Comparison of ENCODE assay signal across 7 mouse cellular contexts in genomic region chr13:80884377-80884983, GRCm38 (mm10). TPM values are rescaled to one million over a fixed set of nuclear protein-coding genes. Genes with fewer than 3 reads are reported as not detected.
DNase-seq lines count a peak whose midpoint lies in the region; ATAC-seq lines count a peak whose summit lies in the region.

No protein-coding gene starts in this region.

- intact Hi-C loops in gastrocnemius, postnatal 14 days (cut with DNase I; ENCODE audit: low total_unique reads), result no loop called here
- intact Hi-C loops in left cerebral cortex, postnatal 14 days (cut with DNase I), result loop anchor here (5.0 to 10.0 kb wide), 3 partner anchors 428 to 770 kb away; partner anchors contain the start of gene Lysmd3

- WGBS in intestine, embryonic 14.5 days, result 0% methylated on average over 15 of the region's 15 CpGs

- peak; percentile 74 for DNase-seq in adrenal gland, adult 2 months
- peak; percentile 96 for DNase-seq in embryo, embryonic 10.5 days (ENCODE audit: low spot score)
- peak; percentile 65 for DNase-seq in gastrocnemius, postnatal 14 days
- DNase-seq in intestine, embryonic 14.5 days (ENCODE audit: low spot score), result peak; percentile 86
- DNase-seq in left cerebral cortex, postnatal 14 days (ENCODE audit: low spot score in 2 of 2), result peak; percentile 78 to 94
- DNase-seq in right cerebral cortex, postnatal 36 days (ENCODE audit: low spot score in 2 of 2), result peak; percentile 77 to 82

- H3K9ac ChIP-seq in intestine, embryonic 14.5 days (ENCODE audit: low read length), result peak overlapping the region; percentile 100

- H3K36me3 ChIP-seq in intestine, embryonic 14.5 days (ENCODE audit: control insufficient read depth, insufficient read depth, low read length), result peaks cover 18% of the 10 kb centered on the region

- peaks cover 8% of the 10 kb centered on the region for H3K4me1 ChIP-seq in intestine, embryonic 14.5 days (replicated peaks; ENCODE audit: control insufficient read depth, insufficient read depth, low read length)

- H3K4me2 ChIP-seq in intestine, embryonic 14.5 days (ENCODE audit: low read length), result peak overlapping the region; percentile 63

- H3K27me3 ChIP-seq in intestine, embryonic 14.5 days (replicated peaks; ENCODE audit: control insufficient read depth, insufficient read depth, low read length), result no peaks in the 10 kb centered on the region

- H3K27ac ChIP-seq in intestine, embryonic 14.5 days (ENCODE audit: low read depth), result peak overlapping the region; percentile 100

- peak; percentile 30; the same call in 1 of the 2 replicates for ATAC-seq in intestine, embryonic 14.5 days (replicated peaks; ENCODE audit: low FRiP score, low TSS enrichment, low read depth)
- peak; percentile 43 for ATAC-seq in megakaryocyte-erythroid progenitor cell, adult 5-6 weeks (replicated peaks; ENCODE audit: low FRiP score, low TSS enrichment, poor library complexity, severe bottlenecking)

- H3K4me3 ChIP-seq in intestine, embryonic 14.5 days (ENCODE audit: low read depth, low read length), result peak overlapping the region; percentile 96

- H3K9me3 ChIP-seq in intestine, embryonic 14.5 days (ENCODE audit: control insufficient read depth, low read length), result no peaks in the 10 kb centered on the region

RNA-seq across cellular contexts. Expression of gene Arrdc3, which starts 1.3 kb away (rescaled TPM):
- total RNA-seq in adrenal gland, adult 2 months (2021), result 100 to 1,000 TPM in 1 of 2 experiments, 10 to 100 TPM in 1; 79.3 to 112 TPM
- polyA plus RNA-seq in adrenal gland, adult 2 months (2012; rRNA removed), result 26.9 and 34.5 TPM in 2 replicates
- 10 to 100 TPM; 35.2 to 62.4 TPM for total RNA-seq in gastrocnemius, postnatal 14 days (2021)
- 59.5 and 71.0 TPM in 2 replicates for polyA plus RNA-seq in intestine, embryonic 14.5 days (2014; fragmentation: Nextera tagmentation; extraction: Ambion mirVana)
- 10 to 100 TPM; 28.1 to 30.2 TPM for total RNA-seq in left cerebral cortex, postnatal 14 days (2021)
- total RNA-seq in megakaryocyte-erythroid progenitor cell, adult 5-6 weeks (2014; fragmentation: Nextera tagmentation), result 17.6 and 32.8 TPM in 2 replicates
- total RNA-seq in megakaryocyte-erythroid progenitor cell, adult 5-6 weeks (2017), result 18.9 and 31.6 TPM in 2 replicates

Comparison
In these comparisons a context has a peak if more than half of its experiments do, and no peak if none do; other contexts are left out.
1. Peak in every context shown above with its lines: DNase-seq, ATAC-seq, H3K4me3 ChIP-seq and H3K27ac ChIP-seq.